Mouse (Mus musculus) thymus, adult 2 months (tissue): ENCODE results near the gene Gabrb1. TPM values are rescaled to one million over a fixed set of nuclear protein-coding genes. Genes with fewer than 3 reads are reported as not detected.

Experiments
- DNase-seq: peaks from one replicate; pipeline ENCODE4 v3.0.0; 2021
- H3K27ac ChIP-seq: fragments of 200-500 bp; 2 replicates; pipeline ENCODE4 v1.5.1; 2012; ENCODE audit warnings: low read length, control low read depth; ENCODE audit not compliant: control insufficient read depth, insufficient read depth
- H3K27me3 ChIP-seq: fragments of 200-500 bp; 2 replicates; pipeline ENCODE4 v1.6.1; 2012; ENCODE audit warnings: mild to moderate bottlenecking, low read length, moderate library complexity, mixed read lengths; ENCODE audit not compliant: control insufficient read depth, insufficient read depth
- H3K36me3 ChIP-seq: fragments of 200-500 bp; 2 replicates; pipeline ENCODE4 v1.6.1; 2012; ENCODE audit warnings: mild to moderate bottlenecking, low read length, moderate library complexity; ENCODE audit not compliant: control insufficient read depth, insufficient read depth
- H3K4me1 ChIP-seq: fragments of 200-500 bp; replicated peaks from 2 replicates; pipeline ENCODE4 v1.6.1; 2012; ENCODE audit warnings: low read length; ENCODE audit not compliant: control insufficient read depth, insufficient read depth
- H3K4me3 ChIP-seq: fragments of 200-500 bp; 2 replicates; pipeline ENCODE4 v1.5.1; 2012; ENCODE audit warnings: mild to moderate bottlenecking, low read length, control low read depth, moderate library complexity; ENCODE audit not compliant: control insufficient read depth, insufficient read depth
- CTCF ChIP-seq: fragments of 200-500 bp; IDR thresholded peaks from 2 replicates; pipeline ENCODE4 v1.5.1; 2012; ENCODE audit warnings: mild to moderate bottlenecking, control low read depth, low read length, moderate library complexity, borderline replicate concordance; ENCODE audit not compliant: control insufficient read depth, poor library complexity, insufficient read depth; ENCODE audit errors: extremely low read depth
- POLR2A ChIP-seq: fragments of 200-500 bp; IDR thresholded peaks from 2 replicates; pipeline ENCODE4 v1.6.1; 2012; ENCODE audit warnings: mild to moderate bottlenecking, low read length, control low read depth, moderate library complexity; ENCODE audit not compliant: control insufficient read depth, poor library complexity, insufficient read depth; ENCODE audit errors: extremely low read depth
- WGBS: fragments of 180-500 bp; shearing (Covaris S2); methylation state at CpG from one replicate; pipeline ENCODE4 v1.1.7; 2018; 5-methylcytosine and 5-hydroxymethylcytosine counted together
- polyA plus RNA-seq: library from polyadenylated mRNA; depleted of rRNA; stranded (reverse); fragments of >200 nt; gene quantifications from 2 replicates; pipeline ENCODE4 v1.2.3, GENCODE M21; 2012

Gene Gabrb1
- polyA plus RNA-seq, 1 experiment, result not detected

GRCm38 (mm10) chr5:72104274-72104921 is 446.5 kb downstream of the Gabrb1 start:
- 79% methylated on average over 7 of the region's 7 CpGs for WGBS
- no peaks in the 10 kb centered on the region for H3K4me1 ChIP-seq
- no peak for DNase-seq
- no peaks in the 10 kb centered on the region for H3K36me3 ChIP-seq
- TF ChIP-seq POLR2A, result no peak
- TF ChIP-seq CTCF, result no peak
- no peak overlapping the region for H3K4me3 ChIP-seq
- no peaks in the 10 kb centered on the region for H3K27me3 ChIP-seq
- H3K27ac ChIP-seq, result no peak overlapping the region

GRCm38 (mm10) chr5:72122414-72123037 is 464.6 kb downstream of the Gabrb1 start:
- no peak overlapping the region for H3K27ac ChIP-seq
- WGBS, result 63% methylated on average over 6 of the region's 6 CpGs
- no peak for DNase-seq
- no peaks in the 10 kb centered on the region for H3K36me3 ChIP-seq
- H3K4me1 ChIP-seq, result no peaks in the 10 kb centered on the region
- TF ChIP-seq CTCF (no peak), POLR2A (no peak)
- H3K4me3 ChIP-seq, result no peak overlapping the region
- no peaks in the 10 kb centered on the region for H3K27me3 ChIP-seq

- TF ChIP-seq CTCF, result no peak
- TF ChIP-seq POLR2A, result no peak
- no peak overlapping the region for H3K27ac ChIP-seq
- no peaks in the 10 kb centered on the region for H3K4me1 ChIP-seq
- no peak for DNase-seq
- no peaks in the 10 kb centered on the region for H3K36me3 ChIP-seq
- 96% methylated on average over 4 of the region's 4 CpGs for WGBS
- H3K27me3 ChIP-seq, result no peaks in the 10 kb centered on the region
- H3K4me3 ChIP-seq, result no peak overlapping the region
Measured at GRCm38 (mm10) chr5:72126681-72127080, 468.8 kb downstream of the Gabrb1 start.

GRCm38 (mm10) chr5:72133906-72134305 is 476.0 kb downstream of the Gabrb1 start:
- H3K27ac ChIP-seq, result no peak overlapping the region
- no peaks in the 10 kb centered on the region for H3K4me1 ChIP-seq
- no peaks in the 10 kb centered on the region for H3K36me3 ChIP-seq
- DNase-seq, result no peak
- H3K4me3 ChIP-seq, result no peak overlapping the region
- H3K27me3 ChIP-seq, result no peaks in the 10 kb centered on the region
- no peak for TF ChIP-seq CTCF
- no peak for TF ChIP-seq POLR2A
- 88% methylated on average over 2 of the region's 2 CpGs for WGBS

GRCm38 (mm10) chr5:72138256-72138655 is 480.3 kb downstream of the Gabrb1 start:
- H3K27ac ChIP-seq, result no peak overlapping the region
- no peaks in the 10 kb centered on the region for H3K4me1 ChIP-seq
- no peak overlapping the region for H3K4me3 ChIP-seq
- DNase-seq, result no peak
- WGBS, result 91% methylated on average over 7 of the region's 7 CpGs
- TF ChIP-seq CTCF (no peak), POLR2A (no peak)
- H3K36me3 ChIP-seq, result no peaks in the 10 kb centered on the region
- no peaks in the 10 kb centered on the region for H3K27me3 ChIP-seq

- no peak overlapping the region for H3K4me3 ChIP-seq
- no peaks in the 10 kb centered on the region for H3K4me1 ChIP-seq
- no peak for DNase-seq
- no peaks in the 10 kb centered on the region for H3K27me3 ChIP-seq
- no peak overlapping the region for H3K27ac ChIP-seq
- WGBS, result 42% methylated on average over 1 of the region's 1 CpGs
- TF ChIP-seq POLR2A (no peak), CTCF (no peak)
- H3K36me3 ChIP-seq, result no peaks in the 10 kb centered on the region
Measured at GRCm38 (mm10) chr5:72139619-72140018, 481.7 kb downstream of the Gabrb1 start.

GRCm38 (mm10) chr5:72148679-72149078 is 490.8 kb downstream of the Gabrb1 start:
- DNase-seq, result no peak
- Histone ChIP-seq H3K36me3 (no peaks in the 10 kb centered on the region), H3K27ac (no peak overlapping the region), H3K4me3 (no peak overlapping the region), H3K4me1 (no peaks in the 10 kb centered on the region), H3K27me3 (no peaks in the 10 kb centered on the region)
- 97% methylated on average over 5 of the region's 5 CpGs for WGBS
- TF ChIP-seq POLR2A (no peak), CTCF (no peak)
